Mouse (Mus musculus) hindbrain, embryonic 15.5 days (tissue): Measurements from ENCODE around the gene H6pd. TPM values are rescaled to one million over a fixed set of nuclear protein-coding genes. Genes with fewer than 3 reads are reported as not detected.

ENCODE experiments used
- ATAC-seq: fragments of 200-750 bp; cut with Nextera tagmentation; 2 replicates; pipeline ENCODE4 v1.8.0; 2017; ENCODE audit warnings: low read depth, moderate number of reproducible peaks, moderate TSS enrichment; ENCODE audit not compliant: low FRiP score
- H3K27ac ChIP-seq: fragments of 300-500 bp; sonication (generic); replicated peaks from 2 replicates; pipeline ENCODE4 v1.5.1; 2015; ENCODE audit warnings: mild to moderate bottlenecking, inconsistent platforms
- H3K27me3 ChIP-seq: fragments of 300-500 bp; sonication (generic); 2 replicates; pipeline ENCODE4 v1.6.1; 2015; ENCODE audit warnings: control low read depth, inconsistent platforms
- H3K36me3 ChIP-seq: fragments of 300-500 bp; sonication (generic); 2 replicates; pipeline ENCODE4 v1.6.1; 2015; ENCODE audit warnings: control low read depth, inconsistent platforms
- H3K4me1 ChIP-seq: fragments of 300-500 bp; sonication (generic); replicated peaks from 2 replicates; pipeline ENCODE4 v1.6.1; 2015; ENCODE audit warnings: control low read depth, inconsistent platforms
- H3K4me2 ChIP-seq: fragments of 300-500 bp; sonication (generic); 2 replicates; pipeline ENCODE4 v1.6.1; 2015; ENCODE audit warnings: moderate library complexity, mild to moderate bottlenecking, inconsistent platforms
- H3K4me3 ChIP-seq: fragments of 300-500 bp; sonication (generic); 2 replicates; pipeline ENCODE4 v1.5.1; 2015; ENCODE audit warnings: mild to moderate bottlenecking, inconsistent platforms
- H3K9ac ChIP-seq: fragments of 300-500 bp; sonication (generic); 2 replicates; pipeline ENCODE4 v1.6.1; 2015; ENCODE audit warnings: inconsistent platforms
- H3K9me3 ChIP-seq: fragments of 300-500 bp; sonication (generic); 2 replicates; pipeline ENCODE4 v1.6.1; 2016; ENCODE audit warnings: control low read depth, inconsistent platforms
- WGBS: fragments of 180-500 bp; shearing (Covaris S2); methylation state at CpG from one replicate; pipeline ENCODE4 v1.1.7; 2015; 5-methylcytosine and 5-hydroxymethylcytosine counted together
- polyA plus RNA-seq: library from polyadenylated mRNA; unstranded; fragments of >200 nt; fragmentation: Nextera tagmentation; extraction: Ambion mirVana; gene quantifications from 2 replicates; pipeline ENCODE4 v1.2.1, GENCODE M21; 2015

The H6pd gene
- polyA plus RNA-seq, 1 experiment from 2014 or later: 3.4 TPM

DNA sequence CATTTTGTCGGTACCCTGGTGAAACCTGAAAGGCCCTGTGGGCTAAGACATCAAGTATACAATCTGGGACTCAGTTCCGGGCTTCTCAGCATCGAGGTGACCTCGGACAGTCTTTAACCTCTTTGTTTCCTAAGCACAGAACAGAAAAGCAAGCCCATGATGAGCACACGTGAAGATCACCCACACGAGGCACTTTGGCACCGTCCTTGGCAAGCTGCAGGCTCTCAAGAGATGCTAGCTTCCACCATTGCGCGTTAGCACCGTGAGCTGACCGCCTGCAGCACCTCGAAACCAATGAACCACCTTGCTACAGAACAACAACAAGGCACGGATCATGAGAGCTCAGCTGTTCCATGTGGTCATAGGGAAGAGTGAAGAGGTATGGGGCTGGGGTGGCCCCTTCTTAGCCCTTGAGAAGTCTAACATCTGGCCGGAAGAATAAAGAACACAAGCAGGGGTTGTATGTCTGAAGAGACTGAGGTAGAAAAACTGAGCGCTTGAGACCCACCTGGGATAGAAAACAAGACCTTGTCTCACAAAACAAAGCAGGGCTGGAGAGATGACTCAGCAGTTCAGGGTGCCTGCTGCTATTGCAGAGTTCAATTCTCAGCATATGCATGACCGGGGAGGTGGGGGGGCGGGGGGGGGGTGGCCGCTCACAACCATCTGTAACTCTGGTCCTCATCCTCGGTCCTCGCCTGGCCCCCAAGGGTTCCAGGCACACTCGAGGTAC lies 2.5 kb downstream of the H6pd start:
- Histone ChIP-seq H3K27me3 (no peaks in the 10 kb centered on the region), H3K4me3 (no peak overlapping the region), H3K4me2 (no peak overlapping the region), H3K36me3 (no peaks in the 10 kb centered on the region), H3K27ac (no peak overlapping the region), H3K9ac (no peak overlapping the region), H3K4me1 (peaks cover 15% of the 10 kb centered on the region), H3K9me3 (no peaks in the 10 kb centered on the region)
- ATAC-seq: no peak
- 77% methylated on average over 21 of the region's 21 CpGs for WGBS

GRCm38 (mm10) chr4:150005231-150005630 lies 3.6 kb downstream of the H6pd start:
- no peak overlapping the region for H3K4me3 ChIP-seq
- no peak overlapping the region for H3K9ac ChIP-seq
- H3K4me1 ChIP-seq: peaks cover 15% of the 10 kb centered on the region
- 90% methylated on average over 10 of the region's 10 CpGs for WGBS
- no peak overlapping the region for H3K27ac ChIP-seq
- no peak for ATAC-seq
- no peaks in the 10 kb centered on the region for H3K36me3 ChIP-seq
- no peak overlapping the region for H3K4me2 ChIP-seq
- no peaks in the 10 kb centered on the region for H3K9me3 ChIP-seq
- no peaks in the 10 kb centered on the region for H3K27me3 ChIP-seq

GRCm38 (mm10) chr4:150003641-150004040 lies 5.2 kb downstream of the H6pd start:
- 90% methylated on average over 4 of the region's 4 CpGs for WGBS
- H3K9ac ChIP-seq: no peak overlapping the region
- no peak overlapping the region for H3K4me3 ChIP-seq
- no peaks in the 10 kb centered on the region for H3K27me3 ChIP-seq
- H3K36me3 ChIP-seq: no peaks in the 10 kb centered on the region
- ATAC-seq: no peak
- no peaks in the 10 kb centered on the region for H3K9me3 ChIP-seq
- H3K4me2 ChIP-seq: no peak overlapping the region
- no peak overlapping the region for H3K27ac ChIP-seq
- H3K4me1 ChIP-seq: peaks cover 10% of the 10 kb centered on the region

DNA sequence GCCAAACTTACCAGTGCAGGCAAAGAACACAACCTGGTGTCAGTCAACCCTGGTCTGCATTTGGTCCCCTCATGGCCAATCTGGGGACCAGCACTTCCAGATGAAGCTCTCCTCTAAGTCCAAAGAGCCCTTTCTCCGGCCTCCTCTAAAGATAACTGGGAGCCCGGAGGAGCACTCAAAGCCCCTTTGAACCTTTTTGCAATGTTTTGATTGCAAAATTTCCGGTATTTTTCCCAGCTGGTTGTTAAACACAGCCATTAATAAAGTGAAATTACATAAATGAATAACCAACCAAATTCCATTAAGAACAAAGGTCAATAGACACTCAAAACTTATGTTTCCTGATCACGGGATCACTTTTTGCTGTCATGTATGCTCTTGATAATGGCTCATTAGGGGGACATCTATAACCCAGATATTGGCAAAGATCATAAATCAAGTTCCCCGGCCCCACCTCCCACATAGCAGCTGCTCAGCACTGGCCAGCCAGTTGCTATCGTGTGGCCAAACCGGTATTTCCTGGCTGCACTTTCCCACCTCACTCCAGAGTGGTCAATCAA lies 5.7 kb downstream of the H6pd start:
- H3K27me3 ChIP-seq: no peaks in the 10 kb centered on the region
- no peak overlapping the region for H3K27ac ChIP-seq
- H3K9ac ChIP-seq: no peak overlapping the region
- no peaks in the 10 kb centered on the region for H3K36me3 ChIP-seq
- H3K9me3 ChIP-seq: no peaks in the 10 kb centered on the region
- WGBS: 67% methylated on average over 7 of the region's 7 CpGs
- no peak for ATAC-seq
- H3K4me1 ChIP-seq: peaks cover 8% of the 10 kb centered on the region
- H3K4me3 ChIP-seq: no peak overlapping the region
- H3K4me2 ChIP-seq: no peak overlapping the region

- no peak overlapping the region for H3K27ac ChIP-seq
- no peaks in the 10 kb centered on the region for H3K36me3 ChIP-seq
- H3K4me1 ChIP-seq: no peaks in the 10 kb centered on the region; the same call in 1 of the 2 replicates
- no peak for ATAC-seq
- no peak overlapping the region for H3K4me3 ChIP-seq
- H3K27me3 ChIP-seq: no peaks in the 10 kb centered on the region
- H3K9ac ChIP-seq: no peak overlapping the region
- 68% methylated on average over 12 of the region's 12 CpGs for WGBS
- H3K4me2 ChIP-seq: no peak overlapping the region
- H3K9me3 ChIP-seq: no peaks in the 10 kb centered on the region
These were observed 6.7 kb downstream of the H6pd start for GRCm38 (mm10) chr4:150002021-150002528.

DNA sequence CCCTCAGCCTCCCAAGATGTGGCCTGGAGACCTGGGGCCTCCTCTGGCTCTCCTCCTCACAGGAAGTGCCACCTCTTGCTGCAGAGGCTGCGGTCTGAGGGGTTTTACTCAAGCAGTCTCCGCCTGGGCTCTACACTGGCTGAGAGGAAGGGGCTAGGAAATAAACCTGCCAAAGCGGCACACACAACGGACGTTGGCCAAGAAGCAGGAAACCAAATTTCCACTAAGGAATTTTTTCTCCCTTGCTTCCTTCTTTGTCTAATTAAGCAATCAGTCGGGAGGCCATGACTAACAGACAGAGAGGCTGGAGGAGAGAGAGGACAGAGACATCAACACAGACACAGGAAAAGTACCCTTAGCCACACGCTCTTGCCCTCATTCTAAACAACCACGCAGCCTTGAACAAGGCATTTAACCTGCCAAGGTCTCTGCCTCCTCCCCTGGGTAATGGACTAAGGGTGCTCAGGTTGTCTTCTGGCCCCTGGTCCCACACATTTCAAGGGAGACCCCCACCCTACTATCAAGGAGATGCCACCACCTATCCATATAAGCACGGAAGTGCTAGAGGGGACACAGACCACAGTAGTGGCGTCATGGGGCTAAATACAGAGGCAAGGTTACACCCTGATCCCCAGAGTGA lies 7.5 kb downstream of the H6pd start:
- Histone ChIP-seq H3K27ac (no peak overlapping the region), H3K4me2 (no peak overlapping the region), H3K27me3 (no peaks in the 10 kb centered on the region), H3K4me1 (no peaks in the 10 kb centered on the region; the same call in 1 of the 2 replicates), H3K9ac (no peak overlapping the region), H3K36me3 (no peaks in the 10 kb centered on the region), H3K9me3 (no peaks in the 10 kb centered on the region), H3K4me3 (no peak overlapping the region)
- 72% methylated on average over 10 of the region's 10 CpGs for WGBS
- ATAC-seq: no peak

GRCm38 (mm10) chr4:149999931-150000555 lies 8.8 kb downstream of the H6pd start:
- Histone ChIP-seq H3K4me2 (no peak overlapping the region), H3K27ac (no peak overlapping the region), H3K36me3 (no peaks in the 10 kb centered on the region), H3K9ac (no peak overlapping the region), H3K4me3 (no peak overlapping the region), H3K27me3 (no peaks in the 10 kb centered on the region), H3K4me1 (no peaks in the 10 kb centered on the region; the same call in 1 of the 2 replicates), H3K9me3 (no peaks in the 10 kb centered on the region)
- ATAC-seq: no peak
- 92% methylated on average over 15 of the region's 15 CpGs for WGBS

GRCm38 (mm10) chr4:149999510-149999900 lies 9.3 kb downstream of the H6pd start:
- Histone ChIP-seq H3K27ac (no peak overlapping the region), H3K36me3 (no peaks in the 10 kb centered on the region), H3K27me3 (no peaks in the 10 kb centered on the region), H3K4me1 (no peaks in the 10 kb centered on the region; the same call in 1 of the 2 replicates), H3K4me2 (no peak overlapping the region), H3K4me3 (no peak overlapping the region), H3K9ac (no peak overlapping the region), H3K9me3 (no peaks in the 10 kb centered on the region)
- no peak for ATAC-seq
- 57% methylated on average over 9 of the region's 9 CpGs for WGBS

DNA sequence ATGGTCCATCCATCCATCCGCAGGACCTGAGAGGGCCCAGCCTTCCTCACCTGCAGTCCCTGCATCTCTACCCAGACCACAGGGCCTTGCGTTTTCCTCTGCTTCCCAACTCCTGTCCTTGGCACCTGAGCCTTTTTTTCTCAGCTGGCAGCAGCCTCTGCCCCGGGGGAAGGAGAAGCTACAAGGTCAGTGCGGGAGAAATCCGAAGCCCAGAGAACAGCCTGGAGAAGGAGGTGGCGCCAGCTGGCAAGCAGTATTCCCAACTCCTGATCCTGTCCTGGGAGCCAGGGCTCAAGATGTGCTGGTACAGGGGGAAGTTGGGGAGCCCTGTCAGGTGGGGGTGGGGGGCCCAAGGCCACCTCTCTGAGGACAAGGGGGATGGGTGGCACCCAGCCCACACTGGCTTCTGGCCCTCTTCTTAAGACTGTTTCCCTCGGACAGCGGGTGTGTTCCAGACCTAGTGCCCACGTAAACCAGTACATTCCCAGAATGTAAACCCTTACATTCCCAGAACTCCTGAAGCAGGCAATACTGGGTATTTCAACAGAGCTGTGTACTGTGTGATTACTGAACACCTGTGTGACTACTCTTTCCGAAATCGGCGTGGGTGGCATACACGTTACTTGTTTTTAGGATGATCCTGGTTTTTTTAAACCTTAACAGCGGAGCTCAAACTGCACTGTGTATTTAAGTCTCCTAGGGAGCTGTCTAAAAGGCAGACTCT lies 9.9 kb downstream of the H6pd start:
- ATAC-seq: no peak

DNA sequence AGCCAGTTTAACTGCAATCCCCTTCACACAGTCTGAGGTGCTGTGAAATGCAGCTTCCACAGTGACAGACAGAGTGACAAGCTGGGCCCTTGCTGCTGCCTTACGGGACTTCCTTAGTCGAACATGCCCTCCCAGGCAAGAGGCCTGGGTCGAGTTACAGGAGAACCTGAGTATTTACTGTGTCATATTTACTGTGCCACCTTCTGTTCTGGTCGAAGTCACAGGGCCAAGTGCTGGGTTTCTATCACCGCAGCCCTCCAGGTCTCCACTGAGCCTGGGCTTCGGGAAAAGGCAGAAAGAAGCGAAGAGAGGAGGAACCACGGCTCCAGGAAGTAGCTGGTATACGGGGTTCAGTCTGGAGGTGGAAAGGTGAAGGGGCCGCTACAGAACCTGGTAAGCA lies 10.8 kb downstream of the H6pd start:
- H3K27ac ChIP-seq: no peak overlapping the region
- ATAC-seq: no peak
- no peak overlapping the region for H3K4me3 ChIP-seq
- no peaks in the 10 kb centered on the region; the same call in 1 of the 2 replicates for H3K4me1 ChIP-seq
- 79% methylated on average over 10 of the region's 10 CpGs for WGBS
- H3K9me3 ChIP-seq: no peaks in the 10 kb centered on the region
- H3K27me3 ChIP-seq: no peaks in the 10 kb centered on the region
- H3K4me2 ChIP-seq: no peak overlapping the region
- H3K9ac ChIP-seq: no peak overlapping the region
- H3K36me3 ChIP-seq: no peaks in the 10 kb centered on the region

More for the DNA sequence above, 9.9 kb downstream of the H6pd start:
- Histone ChIP-seq H3K4me1 (no peaks in the 10 kb centered on the region; the same call in 1 of the 2 replicates), H3K9ac (no peak overlapping the region), H3K27me3 (no peaks in the 10 kb centered on the region), H3K36me3 (no peaks in the 10 kb centered on the region), H3K9me3 (no peaks in the 10 kb centered on the region), H3K27ac (no peak overlapping the region), H3K4me3 (no peak overlapping the region), H3K4me2 (no peak overlapping the region)
- 76% methylated on average over 14 of the region's 14 CpGs for WGBS

DNA sequence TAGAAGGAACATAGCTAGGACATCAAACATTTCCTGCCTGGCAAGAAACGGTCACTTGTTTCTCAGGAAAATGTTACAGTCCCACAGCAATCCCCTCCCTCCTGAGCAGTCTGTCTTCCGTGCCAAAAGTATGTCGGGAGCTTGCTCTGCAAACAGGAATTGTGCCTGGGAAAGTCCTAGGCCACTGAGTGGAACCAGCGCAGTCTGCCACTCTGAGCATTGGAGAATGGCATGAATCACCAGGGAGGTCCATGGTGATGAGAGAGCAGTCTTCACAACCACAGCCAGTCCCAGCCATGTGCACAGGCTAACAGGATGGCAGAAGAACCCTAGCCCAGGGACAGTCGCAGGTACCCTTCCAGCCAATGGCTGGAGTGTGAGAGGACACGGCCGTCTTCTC lies 12.4 kb downstream of the H6pd start:
- ATAC-seq: no peak
- WGBS: 81% methylated on average over 7 of the region's 7 CpGs
- no peak overlapping the region for H3K9ac ChIP-seq
- H3K4me3 ChIP-seq: no peak overlapping the region
- peaks cover under 1% of the 10 kb centered on the region; the same call in 1 of the 2 replicates for H3K4me1 ChIP-seq
- H3K4me2 ChIP-seq: no peak overlapping the region
- H3K27ac ChIP-seq: no peak overlapping the region; the same call in 1 of the 2 replicates
- H3K27me3 ChIP-seq: no peaks in the 10 kb centered on the region; the same call in 1 of the 2 replicates
- no peaks in the 10 kb centered on the region for H3K36me3 ChIP-seq
- no peaks in the 10 kb centered on the region for H3K9me3 ChIP-seq
